Mouse (Mus musculus) spleen, adult 2 months (tissue): Measurements from ENCODE around the gene Syngr3. TPM values are rescaled to one million over a fixed set of nuclear protein-coding genes. Genes with fewer than 3 reads are reported as not detected.

Source experiments
- DNase-seq, 2 experiments: peaks; one replicate each; pipeline versions ENCODE4 v3.0.0 to v3.0.0-alpha.2; 2012 to 2021; ENCODE audit warnings: low spot score in 2 of 2, low read depth in 1 of 2
- H3K27ac ChIP-seq: fragments of 200-500 bp; 2 replicates; pipeline ENCODE4 v1.5.1; 2012; ENCODE audit warnings: low read length, inconsistent platforms; ENCODE audit not compliant: insufficient read depth
- H3K27me3 ChIP-seq: fragments of 200-500 bp; 2 replicates; pipeline ENCODE4 v1.6.1; 2012; ENCODE audit warnings: mild to moderate bottlenecking, moderate library complexity, low read length, inconsistent platforms; ENCODE audit not compliant: control insufficient read depth, insufficient read depth
- H3K36me3 ChIP-seq: fragments of 200-500 bp; 2 replicates; pipeline ENCODE4 v1.6.1; 2012; ENCODE audit warnings: mild to moderate bottlenecking, low read length, inconsistent platforms; ENCODE audit not compliant: control insufficient read depth, insufficient read depth
- H3K4me1 ChIP-seq: fragments of 200-500 bp; 2 replicates; pipeline ENCODE4 v1.6.1; 2011; ENCODE audit warnings: inconsistent platforms; ENCODE audit not compliant: control insufficient read depth, insufficient read depth, insufficient read length
- H3K4me3 ChIP-seq: fragments of 200-500 bp; 2 replicates; pipeline ENCODE4 v1.5.1; 2011; ENCODE audit warnings: mild to moderate bottlenecking, inconsistent platforms; ENCODE audit not compliant: insufficient read depth, insufficient read length; ENCODE audit errors: extremely low read depth
- CTCF ChIP-seq: fragments of 200-500 bp; IDR thresholded peaks from 2 replicates; pipeline ENCODE4 v1.5.1; 2011; ENCODE audit warnings: mild to moderate bottlenecking, inconsistent platforms; ENCODE audit not compliant: insufficient read depth, insufficient read length, insufficient replicate concordance; ENCODE audit errors: extremely low read depth
- POLR2A ChIP-seq: fragments of 200-500 bp; IDR thresholded peaks from 2 replicates; pipeline ENCODE4 v1.6.1; 2011; ENCODE audit warnings: low read depth, low read length, inconsistent platforms
- WGBS: fragments of 180-500 bp; shearing (Covaris S2); methylation state at CpG from one replicate; pipeline ENCODE4 v1.1.7; 2018; 5-methylcytosine and 5-hydroxymethylcytosine counted together
- polyA plus RNA-seq: library from polyadenylated mRNA; depleted of rRNA; stranded (reverse); fragments of >200 nt; gene quantifications from 2 replicates; pipeline ENCODE4 v1.2.3, GENCODE M21; 2012

Gene Syngr3
- polyA plus RNA-seq, 1 experiment = 0.23 TPM

GRCm38 (mm10) chr17:24653967-24654710, 35.6 kb downstream of the Syngr3 start:
- Histone ChIP-seq H3K4me3 (no peak overlapping the region), H3K36me3 (no peaks in the 10 kb centered on the region), H3K4me1 (peaks cover 10% of the 10 kb centered on the region), H3K27ac (no peak overlapping the region), H3K27me3 (peaks cover 18% of the 10 kb centered on the region)
- TF ChIP-seq POLR2A (no peak), CTCF (peak; percentile 97)
- peak; percentile 32 to 57 for DNase-seq
- WGBS = 10% methylated on average over 19 of the region's 19 CpGs

- H3K27me3 ChIP-seq = peaks cover 10% of the 10 kb centered on the region
- TF ChIP-seq POLR2A (no peak), CTCF (no peak)
- peaks cover 4% of the 10 kb centered on the region for H3K4me1 ChIP-seq
- H3K36me3 ChIP-seq = no peaks in the 10 kb centered on the region
- H3K4me3 ChIP-seq = no peak overlapping the region
- no peak overlapping the region for H3K27ac ChIP-seq
- DNase-seq = no peak
- 53% methylated on average over 3 of the region's 3 CpGs for WGBS
Measured at GRCm38 (mm10) chr17:24651835-24652234, 37.9 kb downstream of the Syngr3 start.

GRCm38 (mm10) chr17:24650766-24651165, 39.0 kb downstream of the Syngr3 start:
- Histone ChIP-seq H3K27ac (0 out of 2 replicates have a peak overlapping the region, but pooled peaks have one; percentile 6), H3K27me3 (peaks cover 8% of the 10 kb centered on the region), H3K4me3 (no peak overlapping the region), H3K4me1 (peaks cover 4% of the 10 kb centered on the region), H3K36me3 (no peaks in the 10 kb centered on the region)
- WGBS = 88% methylated on average over 4 of the region's 4 CpGs
- DNase-seq = no peak
- no peak for TF ChIP-seq POLR2A
- no peak for TF ChIP-seq CTCF

- H3K4me3 ChIP-seq = peak within 1 kb of the TSS; percentile 52
- peaks cover 8% of the 10 kb centered on the region for H3K27me3 ChIP-seq
- WGBS = 1% methylated on average over 36 of the region's 41 CpGs
- no peak for DNase-seq
- no peaks in the 10 kb centered on the region for H3K36me3 ChIP-seq
- no peak for TF ChIP-seq CTCF
- no peak for TF ChIP-seq POLR2A
- H3K27ac ChIP-seq = peak within 1 kb of the TSS; percentile 49
- peaks cover 4% of the 10 kb centered on the region for H3K4me1 ChIP-seq
Measured at GRCm38 (mm10) chr17:24650070-24650616, 39.6 kb downstream of the Syngr3 start, which contains the start of gene Slc9a3r2. Gene Slc9a3r2, minus strand, starts transcription at chr17:24650327.

GRCm38 (mm10) chr17:24649581-24650069, 40.1 kb downstream of the Syngr3 start:
- H3K27ac ChIP-seq = peak overlapping the region; percentile 49
- 1% methylated on average over 35 of the region's 35 CpGs for WGBS
- no peaks in the 10 kb centered on the region for H3K36me3 ChIP-seq
- peak overlapping the region; percentile 52 for H3K4me3 ChIP-seq
- H3K27me3 ChIP-seq = peaks cover 8% of the 10 kb centered on the region
- TF ChIP-seq CTCF (no peak), POLR2A (no peak)
- peaks cover 4% of the 10 kb centered on the region for H3K4me1 ChIP-seq
- DNase-seq = no peak

- H3K27ac ChIP-seq = no peak overlapping the region; the same call in 1 of the 2 replicates
- 78% methylated on average over 10 of the region's 10 CpGs for WGBS
- TF ChIP-seq POLR2A (no peak), CTCF (no peak)
- peaks cover 8% of the 10 kb centered on the region for H3K27me3 ChIP-seq
- H3K36me3 ChIP-seq = no peaks in the 10 kb centered on the region
- H3K4me1 ChIP-seq = peaks cover 4% of the 10 kb centered on the region
- DNase-seq = no peak
- no peak overlapping the region for H3K4me3 ChIP-seq
Measured at GRCm38 (mm10) chr17:24648731-24649377, 40.9 kb downstream of the Syngr3 start.
